Mouse (Mus musculus) midbrain, embryonic 12.5 days (tissue): ENCODE data around the gene Fgfr2. TPM values are rescaled to one million over a fixed set of nuclear protein-coding genes. Genes with fewer than 3 reads are reported as not detected.

ENCODE experiments used
- ATAC-seq: fragments of 200-750 bp; cut with Nextera tagmentation; 2 replicates; pipeline ENCODE4 v1.8.0; 2017; ENCODE audit warnings: low read depth, moderate TSS enrichment, moderate library complexity; ENCODE audit not compliant: low FRiP score
- H3K27ac ChIP-seq: fragments of 300-500 bp; sonication (generic); replicated peaks from 2 replicates; pipeline ENCODE4 v1.5.1; 2016; ENCODE audit warnings: mild to moderate bottlenecking
- H3K27me3 ChIP-seq: fragments of 300-500 bp; sonication (generic); 2 replicates; pipeline ENCODE4 v1.6.1; 2016; ENCODE audit warnings: mild to moderate bottlenecking
- H3K36me3 ChIP-seq: fragments of 300-500 bp; sonication (generic); 2 replicates; pipeline ENCODE4 v1.6.1; 2016
- H3K4me1 ChIP-seq: fragments of 300-500 bp; sonication (generic); 2 replicates; pipeline ENCODE4 v1.6.1; 2016
- H3K4me2 ChIP-seq: fragments of 300-500 bp; sonication (generic); replicated peaks from 2 replicates; pipeline ENCODE4 v1.6.1; 2016; ENCODE audit warnings: mild to moderate bottlenecking, moderate library complexity
- H3K4me3 ChIP-seq: fragments of 300-500 bp; sonication (generic); 2 replicates; pipeline ENCODE4 v1.5.1; 2016; ENCODE audit warnings: mild to moderate bottlenecking
- H3K9ac ChIP-seq: fragments of 300-500 bp; sonication (generic); replicated peaks from 2 replicates; pipeline ENCODE4 v1.6.1; 2016; ENCODE audit warnings: mild to moderate bottlenecking, moderate library complexity
- H3K9me3 ChIP-seq: fragments of 300-500 bp; sonication (generic); 2 replicates; pipeline ENCODE4 v1.6.1; 2016; ENCODE audit warnings: mild to moderate bottlenecking
- WGBS: fragments of 180-500 bp; shearing (Covaris S2); methylation state at CpG from one replicate; pipeline ENCODE4 v1.1.7; 2016; 5-methylcytosine and 5-hydroxymethylcytosine counted together
- polyA plus RNA-seq: library from polyadenylated mRNA; unstranded; fragments of >200 nt; fragmentation: Nextera tagmentation; extraction: Ambion mirVana; gene quantifications from 2 replicates; pipeline ENCODE4 v1.2.1, GENCODE M21; 2016

Fgfr2 gene
- polyA plus RNA-seq, 1 experiment from 2014 or later, result 96.5 TPM

GRCm38 (mm10) chr7:132814089-132814450 lies 309.1 kb downstream of the Fgfr2 start:
- 2% methylated on average over 7 of the region's 7 CpGs for WGBS
- no peak for ATAC-seq
- peak overlapping the region; percentile 82 for H3K9ac ChIP-seq
- H3K27me3 ChIP-seq, result no peaks in the 10 kb centered on the region
- H3K4me1 ChIP-seq, result peaks cover 54% of the 10 kb centered on the region
- H3K9me3 ChIP-seq, result no peaks in the 10 kb centered on the region
- no peaks in the 10 kb centered on the region for H3K36me3 ChIP-seq
- peak overlapping the region; percentile 93 for H3K27ac ChIP-seq
- H3K4me2 ChIP-seq, result peak overlapping the region; percentile 83
- H3K4me3 ChIP-seq, result peak overlapping the region; percentile 75

- Histone ChIP-seq H3K27ac (peak within 1 kb of the TSS; percentile 93), H3K36me3 (no peaks in the 10 kb centered on the region), H3K9me3 (no peaks in the 10 kb centered on the region), H3K4me1 (peaks cover 59% of the 10 kb centered on the region), H3K4me2 (peak within 1 kb of the TSS; percentile 83), H3K27me3 (no peaks in the 10 kb centered on the region), H3K4me3 (peak within 1 kb of the TSS; percentile 75), H3K9ac (peak within 1 kb of the TSS; percentile 82)
- ATAC-seq, result peak; percentile 57
- WGBS, result under 1% methylated on average over 71 of the region's 85 CpGs
Measured at GRCm38 (mm10) chr7:132813416-132814088, 309.6 kb downstream of the Fgfr2 start, which contains the start of gene Fam53b. Fam53b (minus strand) TSS chr7:132813886.

GRCm38 (mm10) chr7:132812619-132813415 lies 310.3 kb downstream of the Fgfr2 start:
- peak; percentile 24; the same call in 1 of the 2 replicates for ATAC-seq
- Histone ChIP-seq H3K27me3 (no peaks in the 10 kb centered on the region), H3K4me2 (peak overlapping the region; percentile 83), H3K27ac (peak overlapping the region; percentile 93), H3K36me3 (no peaks in the 10 kb centered on the region), H3K4me3 (peak overlapping the region; percentile 75), H3K9ac (peak overlapping the region; percentile 82), H3K9me3 (no peaks in the 10 kb centered on the region), H3K4me1 (peaks cover 66% of the 10 kb centered on the region)
- WGBS, result under 1% methylated on average over 59 of the region's 59 CpGs

GRCm38 (mm10) chr7:132811716-132812618 lies 311.2 kb downstream of the Fgfr2 start:
- Histone ChIP-seq H3K9ac (peak overlapping the region; percentile 82), H3K27ac (peak overlapping the region; percentile 93), H3K4me1 (peaks cover 75% of the 10 kb centered on the region), H3K4me2 (peak overlapping the region; percentile 83), H3K27me3 (no peaks in the 10 kb centered on the region), H3K9me3 (no peaks in the 10 kb centered on the region), H3K4me3 (peak overlapping the region; percentile 75), H3K36me3 (no peaks in the 10 kb centered on the region)
- ATAC-seq, result no peak
- 13% methylated on average over 23 of the region's 23 CpGs for WGBS

GRCm38 (mm10) chr7:132810879-132811278 lies 312.3 kb downstream of the Fgfr2 start:
- Histone ChIP-seq H3K4me2 (peak overlapping the region; percentile 83), H3K4me3 (no peak overlapping the region), H3K36me3 (no peaks in the 10 kb centered on the region), H3K27ac (peak overlapping the region; percentile 79; the same call in 1 of the 2 replicates), H3K27me3 (no peaks in the 10 kb centered on the region), H3K9me3 (no peaks in the 10 kb centered on the region), H3K4me1 (peaks cover 83% of the 10 kb centered on the region), H3K9ac (no peak overlapping the region)
- 72% methylated on average over 1 of the region's 1 CpGs for WGBS
- 0 out of 2 replicates have a peak, but pooled peaks have one; percentile 4 for ATAC-seq

GRCm38 (mm10) chr7:132810368-132810767 lies 312.8 kb downstream of the Fgfr2 start:
- H3K4me1 ChIP-seq, result peaks cover 83% of the 10 kb centered on the region
- no peak overlapping the region; the same call in 1 of the 2 replicates for H3K9ac ChIP-seq
- peak overlapping the region; percentile 83 for H3K4me2 ChIP-seq
- no peak for ATAC-seq
- H3K27me3 ChIP-seq, result no peaks in the 10 kb centered on the region
- no peak overlapping the region for H3K4me3 ChIP-seq
- H3K36me3 ChIP-seq, result no peaks in the 10 kb centered on the region
- 12% methylated on average over 6 of the region's 6 CpGs for WGBS
- no peaks in the 10 kb centered on the region for H3K9me3 ChIP-seq
- peak overlapping the region; percentile 79 for H3K27ac ChIP-seq

- Histone ChIP-seq H3K9ac (no peak overlapping the region), H3K4me3 (no peak overlapping the region)
Measured at GRCm38 (mm10) chr7:132809721-132810120, 313.4 kb downstream of the Fgfr2 start.

GRCm38 (mm10) chr7:132808841-132809682 lies 314.1 kb downstream of the Fgfr2 start:
- ATAC-seq, result peak; percentile 63
- H3K27ac ChIP-seq, result peak overlapping the region; percentile 79
- 2% methylated on average over 20 of the region's 20 CpGs for WGBS
- H3K9me3 ChIP-seq, result no peaks in the 10 kb centered on the region
- no peaks in the 10 kb centered on the region for H3K27me3 ChIP-seq
- no peaks in the 10 kb centered on the region for H3K36me3 ChIP-seq
- H3K4me1 ChIP-seq, result peaks cover 74% of the 10 kb centered on the region
- H3K9ac ChIP-seq, result peak overlapping the region; percentile 37
- peak overlapping the region; percentile 83 for H3K4me2 ChIP-seq
- no peak overlapping the region for H3K4me3 ChIP-seq

More at GRCm38 (mm10) chr7:132809721-132810120, 313.4 kb downstream of the Fgfr2 start:
- no peak for ATAC-seq
- Histone ChIP-seq H3K4me1 (peaks cover 79% of the 10 kb centered on the region), H3K27ac (peak overlapping the region; percentile 79), H3K36me3 (no peaks in the 10 kb centered on the region), H3K4me2 (peak overlapping the region; percentile 83), H3K27me3 (no peaks in the 10 kb centered on the region), H3K9me3 (no peaks in the 10 kb centered on the region)
- 22% methylated on average over 6 of the region's 6 CpGs for WGBS

GRCm38 (mm10) chr7:132808051-132808796 lies 314.9 kb downstream of the Fgfr2 start:
- H3K4me1 ChIP-seq, result peaks cover 72% of the 10 kb centered on the region
- ATAC-seq, result no peak

More at GRCm38 (mm10) chr7:132808051-132808796, 314.9 kb downstream of the Fgfr2 start:
- Histone ChIP-seq H3K4me2 (peak overlapping the region; percentile 83), H3K4me3 (no peak overlapping the region), H3K9me3 (no peaks in the 10 kb centered on the region), H3K27me3 (no peaks in the 10 kb centered on the region), H3K9ac (0 out of 2 replicates have a peak overlapping the region, but pooled peaks have one; percentile 37), H3K36me3 (no peaks in the 10 kb centered on the region), H3K27ac (peak overlapping the region; percentile 79)
- WGBS, result 39% methylated on average over 7 of the region's 7 CpGs
